In the genomic region with DNA sequence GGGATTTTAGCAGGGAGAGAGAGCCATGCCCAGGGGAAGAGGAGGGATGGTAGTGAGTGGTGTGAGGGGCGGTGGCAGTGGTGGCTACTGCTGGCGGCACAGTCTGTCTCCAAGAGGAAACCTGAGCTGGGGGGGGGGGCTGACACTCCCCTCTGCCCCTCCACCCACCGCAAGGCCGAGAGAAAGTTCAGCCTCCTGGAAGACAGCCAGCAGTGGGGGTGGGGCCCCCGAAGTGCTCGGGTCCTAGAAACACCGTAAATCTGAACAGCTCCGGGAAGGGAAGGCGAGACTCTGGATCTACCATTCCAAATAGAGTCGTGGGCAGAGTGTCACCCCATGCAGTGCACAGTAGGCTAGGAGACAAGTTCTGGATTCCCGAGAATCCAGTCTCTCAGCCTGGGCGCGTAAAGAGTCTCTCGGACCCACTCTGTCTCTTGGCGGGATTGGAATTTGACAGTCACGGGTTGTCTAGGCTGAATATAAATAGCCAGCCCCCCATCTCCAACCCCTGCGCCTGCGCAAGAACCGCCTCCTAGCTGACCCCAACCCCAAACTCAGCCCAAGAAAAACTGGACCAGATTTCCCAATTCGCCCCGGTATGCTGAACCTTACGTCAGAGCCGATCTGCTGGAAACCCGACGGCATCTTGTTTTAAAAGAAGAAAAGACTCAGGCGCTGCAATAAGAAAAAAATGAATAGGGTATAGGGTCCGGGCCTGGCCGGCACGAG, we compare ENCODE assay signal across 1 mouse cellular context.
TF ChIP-seq lines count a peak whose summit lies in the region.

No protein-coding gene starts in this region.

TF ChIP-seq in MEL, 35 proteins besides CTCF, POLR2A, EP300 and RAD21:
- TF ChIP-seq KAT2A (conservative IDR thresholded peaks at IDR 0.05; ENCODE audit: low read depth, low read length): no peak
- TF ChIP-seq UBTF (IDR thresholded peaks at IDR 0.05; ENCODE audit: borderline replicate concordance, insufficient read depth, low read depth, low read length): no peak
- no peak for TF ChIP-seq NELFE (IDR thresholded peaks at IDR 0.05; ENCODE audit: low read depth, low read length)
- TF ChIP-seq TCF12 (IDR thresholded peaks at IDR 0.05; ENCODE audit: low read depth, low read length): no peak
- TF ChIP-seq CHD2 (IDR thresholded peaks at IDR 0.05; ENCODE audit: low read length): no peak
- no peak for TF ChIP-seq MAZ (IDR thresholded peaks at IDR 0.05; ENCODE audit: low read depth, low read length)
- TF ChIP-seq JUND (IDR thresholded peaks at IDR 0.05; ENCODE audit: low read depth, low read length): no peak
- no peak for TF ChIP-seq ZC3H11A (IDR thresholded peaks at IDR 0.05; ENCODE audit: low read depth, low read length)
- no peak for TF ChIP-seq MYB (IDR thresholded peaks at IDR 0.05; ENCODE audit: low read depth, low read length)
